Mouse (Mus musculus): ENCODE measurements around the gene Dbx1. TPM values are rescaled to one million over a fixed set of nuclear protein-coding genes. Genes with fewer than 3 reads are reported as not detected.

Dbx1 gene
- polyA plus RNA-seq, 1 experiment from 2014 or later: 13.4 TPM

- Histone ChIP-seq H3K36me3 (ENCODE audit: control insufficient read depth, insufficient read depth, low read length) (no peaks in the 10 kb centered on the region), H3K27me3 (ENCODE audit: control insufficient read depth, insufficient read depth, low read depth, low read length) (peaks cover 42% of the 10 kb centered on the region), H3K9me3 (replicated peaks; ENCODE audit: control insufficient read depth, low read length, poor library complexity, severe bottlenecking) (no peaks in the 10 kb centered on the region), H3K27ac (ENCODE audit: low read length) (no peak overlapping the region), H3K4me3 (ENCODE audit: low read depth, low read length) (no peak overlapping the region), H3K4me2 (ENCODE audit: low read length) (no peak overlapping the region), H3K4me1 (ENCODE audit: control insufficient read depth, insufficient read depth, low read length) (no peaks in the 10 kb centered on the region; the same call in 1 of the 2 replicates), H3K9ac (ENCODE audit: low read depth, low read length) (no peak overlapping the region)
- ATAC-seq: no peak
- WGBS: under 1% methylated on average over 24 of the region's 24 CpGs
Measured at GRCm38 (mm10) chr7:49661811-49662491, 25.3 kb upstream of the Dbx1 start.

- no peaks in the 10 kb centered on the region for H3K9me3 ChIP-seq (replicated peaks; ENCODE audit: control insufficient read depth, low read length, poor library complexity, severe bottlenecking)
- H3K4me2 ChIP-seq (ENCODE audit: low read length): no peak overlapping the region
- 10% methylated on average over 3 of the region's 3 CpGs for WGBS
- peaks cover 38% of the 10 kb centered on the region for H3K27me3 ChIP-seq (ENCODE audit: control insufficient read depth, insufficient read depth, low read depth, low read length)
- no peak overlapping the region for H3K9ac ChIP-seq (ENCODE audit: low read depth, low read length)
- no peak overlapping the region for H3K4me3 ChIP-seq (ENCODE audit: low read depth, low read length)
- no peaks in the 10 kb centered on the region for H3K4me1 ChIP-seq (ENCODE audit: control insufficient read depth, insufficient read depth, low read length)
- H3K36me3 ChIP-seq (ENCODE audit: control insufficient read depth, insufficient read depth, low read length): no peaks in the 10 kb centered on the region
- 0 out of 2 replicates have a peak, but pooled peaks have one; percentile 50 for ATAC-seq
- no peak overlapping the region for H3K27ac ChIP-seq (ENCODE audit: low read length)
Measured at GRCm38 (mm10) chr7:49640709-49641305, 4.2 kb upstream of the Dbx1 start.

GRCm38 (mm10) chr7:49639864-49640708 lies 3.4 kb upstream of the Dbx1 start:
- H3K9me3 ChIP-seq (replicated peaks; ENCODE audit: control insufficient read depth, low read length, poor library complexity, severe bottlenecking): no peaks in the 10 kb centered on the region
- no peaks in the 10 kb centered on the region for H3K36me3 ChIP-seq (ENCODE audit: control insufficient read depth, insufficient read depth, low read length)
- no peak for ATAC-seq
- H3K9ac ChIP-seq (ENCODE audit: low read depth, low read length): no peak overlapping the region
- 12% methylated on average over 18 of the region's 18 CpGs for WGBS
- H3K27ac ChIP-seq (ENCODE audit: low read length): no peak overlapping the region
- no peaks in the 10 kb centered on the region for H3K4me1 ChIP-seq (ENCODE audit: control insufficient read depth, insufficient read depth, low read length)
- H3K4me2 ChIP-seq (ENCODE audit: low read length): no peak overlapping the region
- no peak overlapping the region for H3K4me3 ChIP-seq (ENCODE audit: low read depth, low read length)
- H3K27me3 ChIP-seq (ENCODE audit: control insufficient read depth, insufficient read depth, low read depth, low read length): peaks cover 38% of the 10 kb centered on the region

- no peaks in the 10 kb centered on the region for H3K36me3 ChIP-seq (ENCODE audit: control insufficient read depth, insufficient read depth, low read length)
- H3K9ac ChIP-seq (ENCODE audit: low read depth, low read length): no peak overlapping the region
- no peaks in the 10 kb centered on the region; the same call in 1 of the 2 replicates for H3K4me1 ChIP-seq (ENCODE audit: control insufficient read depth, insufficient read depth, low read length)
- H3K27me3 ChIP-seq (ENCODE audit: control insufficient read depth, insufficient read depth, low read depth, low read length): peaks cover 38% of the 10 kb centered on the region
- H3K27ac ChIP-seq (ENCODE audit: low read length): no peak overlapping the region
- ATAC-seq: no peak
- H3K4me2 ChIP-seq (ENCODE audit: low read length): no peak overlapping the region
- no peaks in the 10 kb centered on the region for H3K9me3 ChIP-seq (replicated peaks; ENCODE audit: control insufficient read depth, low read length, poor library complexity, severe bottlenecking)
- WGBS: 3% methylated on average over 35 of the region's 35 CpGs
- H3K4me3 ChIP-seq (ENCODE audit: low read depth, low read length): no peak overlapping the region
Measured at GRCm38 (mm10) chr7:49638941-49639776, 2.5 kb upstream of the Dbx1 start.

- Histone ChIP-seq H3K9ac (ENCODE audit: low read depth, low read length) (no peak overlapping the region), H3K36me3 (ENCODE audit: control insufficient read depth, insufficient read depth, low read length) (no peaks in the 10 kb centered on the region), H3K4me3 (ENCODE audit: low read depth, low read length) (no peak overlapping the region), H3K27ac (ENCODE audit: low read length) (no peak overlapping the region), H3K27me3 (ENCODE audit: control insufficient read depth, insufficient read depth, low read depth, low read length) (peaks cover 38% of the 10 kb centered on the region), H3K9me3 (replicated peaks; ENCODE audit: control insufficient read depth, low read length, poor library complexity, severe bottlenecking) (no peaks in the 10 kb centered on the region), H3K4me2 (ENCODE audit: low read length) (no peak overlapping the region), H3K4me1 (ENCODE audit: control insufficient read depth, insufficient read depth, low read length) (peaks cover 3% of the 10 kb centered on the region; the same call in 1 of the 2 replicates)
- ATAC-seq: no peak
- 2% methylated on average over 21 of the region's 21 CpGs for WGBS
Measured at GRCm38 (mm10) chr7:49637851-49638663, 1.4 kb upstream of the Dbx1 start.

- no peaks in the 10 kb centered on the region for H3K9me3 ChIP-seq (replicated peaks; ENCODE audit: control insufficient read depth, low read length, poor library complexity, severe bottlenecking)
- no peaks in the 10 kb centered on the region for H3K36me3 ChIP-seq (ENCODE audit: control insufficient read depth, insufficient read depth, low read length)
- no peak overlapping the region for H3K4me2 ChIP-seq (ENCODE audit: low read length)
- no peak overlapping the region for H3K27ac ChIP-seq (ENCODE audit: low read length)
- no peak overlapping the region for H3K9ac ChIP-seq (ENCODE audit: low read depth, low read length)
- H3K4me3 ChIP-seq (ENCODE audit: low read depth, low read length): no peak overlapping the region
- H3K4me1 ChIP-seq (ENCODE audit: control insufficient read depth, insufficient read depth, low read length): peaks cover 3% of the 10 kb centered on the region; the same call in 1 of the 2 replicates
- 2% methylated on average over 9 of the region's 9 CpGs for WGBS
- peaks cover 37% of the 10 kb centered on the region for H3K27me3 ChIP-seq (ENCODE audit: control insufficient read depth, insufficient read depth, low read depth, low read length)
- ATAC-seq: no peak
Measured at GRCm38 (mm10) chr7:49637281-49637680, 632 bp upstream of the Dbx1 start.

GRCm38 (mm10) chr7:49635971-49636370 lies 678 bp downstream of the Dbx1 start:
- H3K4me3 ChIP-seq (ENCODE audit: low read depth, low read length): peak overlapping the region; percentile 17; the same call in 1 of the 2 replicates
- peaks cover 3% of the 10 kb centered on the region; the same call in 1 of the 2 replicates for H3K4me1 ChIP-seq (ENCODE audit: control insufficient read depth, insufficient read depth, low read length)
- no peaks in the 10 kb centered on the region for H3K9me3 ChIP-seq (replicated peaks; ENCODE audit: control insufficient read depth, low read length, poor library complexity, severe bottlenecking)
- H3K27ac ChIP-seq (ENCODE audit: low read length): no peak overlapping the region
- peaks cover 39% of the 10 kb centered on the region for H3K27me3 ChIP-seq (ENCODE audit: control insufficient read depth, insufficient read depth, low read depth, low read length)
- no peak for ATAC-seq
- no peaks in the 10 kb centered on the region for H3K36me3 ChIP-seq (ENCODE audit: control insufficient read depth, insufficient read depth, low read length)
- WGBS: 0% methylated on average over 22 of the region's 22 CpGs
- H3K9ac ChIP-seq (ENCODE audit: low read depth, low read length): no peak overlapping the region
- no peak overlapping the region for H3K4me2 ChIP-seq (ENCODE audit: low read length)

All from midbrain, embryonic 16.5 days (tissue).